Mouse (Mus musculus): ENCODE data around the gene Casr.

Casr gene

DNA sequence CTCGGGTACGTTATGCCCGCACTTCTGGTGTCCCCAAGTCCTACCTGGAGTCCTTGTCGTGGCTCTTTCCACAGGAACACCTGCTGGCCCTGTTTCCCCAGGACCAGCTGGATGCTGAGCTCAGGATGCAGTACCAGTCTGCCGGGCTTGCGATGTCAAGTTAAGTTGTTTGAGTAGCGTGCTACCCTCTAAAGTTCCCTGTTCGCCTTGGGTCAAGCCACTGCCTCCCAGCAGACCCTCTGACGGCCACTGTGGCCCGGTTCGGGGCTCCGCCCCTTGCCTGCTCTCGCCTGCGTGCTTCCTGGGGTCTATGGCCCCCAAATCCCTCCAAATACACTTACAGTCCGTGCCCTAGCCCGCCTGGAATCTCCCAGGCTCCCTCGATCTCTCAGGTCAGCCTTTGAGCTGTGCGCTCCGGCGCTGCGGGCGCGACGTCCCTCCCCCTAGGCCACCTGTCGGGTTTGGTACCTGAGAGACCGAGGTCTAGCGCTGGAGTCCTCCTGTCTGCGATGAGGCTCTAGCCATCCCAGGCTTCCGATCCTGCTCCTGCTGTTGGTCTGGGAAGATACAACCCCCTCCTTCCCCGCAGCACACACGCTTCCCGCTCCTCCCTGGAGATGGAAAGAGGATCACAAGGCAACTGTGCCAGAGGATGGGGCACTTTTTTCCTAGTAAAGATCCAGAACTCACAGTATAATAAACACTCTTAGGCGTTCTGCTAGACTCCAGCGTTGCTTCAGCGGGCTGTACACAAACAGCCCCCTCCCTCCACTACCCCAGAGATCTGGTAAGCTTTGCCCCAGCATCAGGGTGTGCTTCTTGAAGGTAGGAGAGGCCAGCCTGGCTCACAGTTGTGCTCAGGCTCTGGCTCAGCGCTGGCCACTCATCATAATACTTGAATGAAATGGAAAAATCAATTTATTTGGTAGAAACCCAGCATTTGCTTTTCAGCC lies at the start of gene Casr:
Casr (minus strand) TSS at position 756 of the 953 bp plus-strand sequence.
- no peak for DNase-seq (ENCODE audit: extremely low spot score, low read depth, low spot score)

DNA sequence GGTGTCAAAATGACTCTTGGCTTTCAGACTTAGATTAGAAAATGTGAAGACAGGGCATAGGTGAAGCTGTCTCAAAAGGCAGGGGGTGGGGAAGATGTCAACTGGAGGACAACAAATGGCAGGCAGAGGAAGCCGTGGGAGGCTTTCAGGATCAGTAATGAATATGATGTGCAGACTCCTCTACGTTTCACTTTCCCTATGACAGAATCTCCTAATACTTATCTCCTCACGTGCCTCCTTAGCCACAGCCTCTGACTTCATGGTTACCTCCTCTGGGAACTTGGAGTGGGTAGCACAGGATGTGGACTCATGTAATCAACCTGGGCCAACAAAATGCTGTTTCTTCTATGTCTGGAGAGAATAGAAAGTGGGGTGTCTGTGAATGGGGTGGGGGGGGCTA lies 40.7 kb upstream of the Casr start:
- no peak for DNase-seq (ENCODE audit: extremely low spot score, low read depth, low spot score)

- no peak for DNase-seq (ENCODE audit: extremely low spot score, low read depth, low spot score)
These were observed 36.3 kb upstream of the Casr start for GRCm38 (mm10) chr16:36598265-36598664.

DNA sequence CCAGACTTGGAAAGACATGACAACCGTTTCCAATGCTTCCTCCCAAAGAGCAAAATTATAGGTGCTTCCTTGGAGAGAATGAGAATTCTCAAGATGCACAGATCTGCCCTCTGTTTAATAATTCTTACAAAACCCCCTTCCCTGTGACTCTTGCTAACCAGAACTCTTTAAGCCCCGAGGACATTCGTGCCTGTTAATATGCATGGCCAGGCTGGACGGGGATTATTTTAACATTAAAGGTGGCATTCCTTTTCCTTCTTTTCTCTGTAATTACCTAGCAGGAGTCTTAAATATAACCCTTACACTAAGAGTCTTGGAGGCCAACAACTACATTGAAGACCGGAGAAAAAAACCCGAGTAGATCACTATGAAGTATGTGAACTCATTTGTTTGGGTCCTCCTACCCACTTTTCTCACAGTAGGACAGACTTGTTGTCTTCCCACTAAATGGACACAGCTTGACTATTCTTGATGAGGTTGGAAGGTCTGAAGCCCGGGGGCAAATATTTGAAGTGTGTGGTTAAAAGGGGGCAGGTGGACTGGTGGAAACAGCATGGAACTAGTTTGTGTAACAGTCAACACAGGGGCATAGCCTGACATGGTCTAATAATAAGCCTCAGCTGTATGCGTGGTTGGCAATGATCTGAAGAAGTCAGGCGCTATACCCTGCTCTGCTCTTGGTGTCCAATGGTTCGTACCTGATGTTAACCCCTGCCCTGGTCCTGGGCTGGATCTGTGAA lies 34.9 kb upstream of the Casr start:
- DNase-seq (ENCODE audit: extremely low spot score, low read depth, low spot score): no peak

GRCm38 (mm10) chr16:36589898-36590297 lies 28.0 kb upstream of the Casr start:
- no peak for DNase-seq (ENCODE audit: extremely low spot score, low read depth, low spot score)

GRCm38 (mm10) chr16:36587971-36588370 lies 26.0 kb upstream of the Casr start:
- DNase-seq (ENCODE audit: extremely low spot score, low read depth, low spot score): no peak

- no peak for DNase-seq (ENCODE audit: extremely low spot score, low read depth, low spot score)
These were observed 20.1 kb upstream of the Casr start for GRCm38 (mm10) chr16:36582073-36582472.

DNA sequence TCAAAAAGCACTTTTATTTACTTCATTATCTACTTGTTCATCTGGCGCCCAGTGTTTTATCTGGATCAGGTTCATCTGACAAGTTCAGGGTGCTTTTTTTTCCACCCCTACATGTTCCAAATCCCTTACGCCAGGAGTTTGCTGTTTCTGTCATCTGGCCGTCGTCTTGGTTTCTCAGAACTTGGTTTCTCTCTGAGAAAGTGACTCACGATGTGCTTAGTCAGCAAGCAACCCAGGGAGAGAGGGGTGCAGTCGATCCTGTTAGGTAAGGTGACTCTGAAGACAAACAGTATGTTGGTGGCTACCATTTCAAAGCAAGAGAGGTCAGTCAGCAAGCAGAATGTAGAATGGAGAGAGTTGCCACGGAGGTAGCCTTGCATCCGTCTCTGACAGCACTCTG lies 10.0 kb upstream of the Casr start:
- no peak for DNase-seq (ENCODE audit: extremely low spot score, low read depth, low spot score)

DNA sequence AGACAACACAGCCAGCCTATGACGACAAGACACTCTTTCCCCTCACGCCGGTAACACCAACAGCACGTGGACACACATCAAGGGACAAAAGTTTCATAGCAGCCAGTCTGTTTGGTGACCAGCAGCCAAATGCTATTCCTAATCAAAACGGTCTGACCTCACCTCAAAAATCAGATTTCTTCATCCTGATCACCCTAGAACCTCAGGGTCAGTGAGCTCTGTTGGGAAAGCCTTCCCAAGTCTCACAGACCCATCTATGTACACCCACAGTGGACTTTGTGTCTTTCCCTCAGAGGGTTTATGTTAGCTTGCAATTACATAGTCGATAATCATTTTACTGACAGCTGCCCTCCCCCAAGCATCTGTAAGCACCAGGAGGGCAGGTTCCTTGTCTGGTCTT lies 2.4 kb downstream of the Casr start:
- DNase-seq (ENCODE audit: extremely low spot score, low read depth, low spot score): no peak

DNA sequence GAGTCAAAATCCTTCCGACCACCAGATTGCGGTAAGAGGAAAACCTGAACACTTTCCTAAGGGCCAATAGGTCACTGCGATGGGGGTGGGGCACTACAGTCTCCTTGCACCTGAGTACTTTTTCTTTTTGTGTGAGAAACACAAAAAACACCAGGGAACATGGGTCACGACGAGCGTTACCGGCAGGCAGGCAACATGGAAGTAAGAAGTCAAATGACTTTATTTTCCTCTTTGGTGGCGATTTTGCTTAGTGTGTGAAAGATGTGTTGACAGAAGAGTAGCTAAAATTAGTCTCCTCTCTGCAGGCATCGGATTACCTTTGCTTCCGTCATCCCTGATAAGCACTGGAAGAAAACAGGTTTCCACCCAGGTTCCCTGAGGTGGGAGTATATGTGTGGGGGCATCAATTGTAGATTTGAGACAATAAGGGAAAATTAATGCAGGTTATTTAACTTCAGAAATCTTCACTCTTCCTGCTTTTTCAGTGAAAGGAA lies 6.2 kb downstream of the Casr start:
- no peak for DNase-seq (ENCODE audit: extremely low spot score, low read depth, low spot score)

DNA sequence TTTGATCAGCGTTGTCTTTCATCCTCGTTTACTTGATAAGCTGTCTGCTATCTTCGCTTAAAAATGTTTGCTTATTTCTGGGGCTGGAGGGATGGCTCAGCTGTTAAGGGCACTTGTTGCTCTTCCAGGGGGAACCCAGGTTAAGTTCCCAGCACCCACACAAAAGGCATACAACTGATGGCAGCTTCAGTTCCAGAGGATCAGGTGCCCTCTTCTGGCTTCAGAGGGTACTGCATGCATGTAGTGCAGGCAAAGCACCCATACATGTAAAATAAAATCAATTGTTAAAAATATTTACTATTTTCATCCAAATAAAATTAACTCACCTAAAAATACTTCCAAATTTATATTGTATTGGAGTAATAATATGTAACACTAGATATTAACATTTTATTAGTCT lies 8.3 kb downstream of the Casr start:
- DNase-seq (ENCODE audit: extremely low spot score, low read depth, low spot score): no peak

DNA sequence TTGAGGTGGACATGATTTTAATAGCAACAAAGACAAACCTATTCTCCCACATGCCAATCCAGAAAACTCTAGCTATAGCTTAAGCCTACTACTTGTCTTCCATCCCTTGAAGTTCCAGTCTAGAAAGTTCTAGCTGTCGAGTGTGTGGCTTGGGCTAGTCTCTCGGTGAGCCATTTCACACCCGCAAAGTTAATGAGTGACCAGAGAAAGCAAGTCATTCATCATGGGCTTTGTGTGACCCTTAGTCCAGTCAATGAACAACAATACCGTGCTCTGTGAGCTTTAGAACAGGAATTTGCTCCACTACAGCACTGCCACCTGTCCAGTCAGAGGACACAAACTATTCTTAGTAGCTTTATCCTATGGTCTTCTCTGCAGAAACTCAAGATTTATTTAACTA lies 16.6 kb downstream of the Casr start:
- DNase-seq (ENCODE audit: extremely low spot score, low read depth, low spot score): no peak

DNA sequence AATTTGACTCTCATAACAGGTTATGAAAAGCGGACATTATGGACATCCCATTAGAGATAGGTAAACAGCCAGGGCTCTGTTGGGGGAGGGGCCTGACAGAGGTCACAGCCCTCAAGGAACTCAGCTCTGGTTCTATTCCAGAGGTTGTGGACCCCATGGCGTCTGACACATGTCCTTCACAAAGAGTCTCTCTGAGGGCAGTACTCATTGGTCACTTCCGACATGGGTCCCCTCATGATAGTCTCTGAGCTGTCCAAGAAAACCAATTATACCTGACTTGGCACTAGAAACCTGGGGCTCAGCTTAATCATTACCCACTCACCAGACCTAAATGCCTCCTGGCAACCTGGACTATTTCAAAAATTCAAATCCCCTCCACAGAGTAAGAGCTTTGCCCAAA lies 18.9 kb downstream of the Casr start:
- DNase-seq (ENCODE audit: extremely low spot score, low read depth, low spot score): no peak

GRCm38 (mm10) chr16:36540834-36541233 lies 21.1 kb downstream of the Casr start:
- DNase-seq (ENCODE audit: extremely low spot score, low read depth, low spot score): no peak

DNA sequence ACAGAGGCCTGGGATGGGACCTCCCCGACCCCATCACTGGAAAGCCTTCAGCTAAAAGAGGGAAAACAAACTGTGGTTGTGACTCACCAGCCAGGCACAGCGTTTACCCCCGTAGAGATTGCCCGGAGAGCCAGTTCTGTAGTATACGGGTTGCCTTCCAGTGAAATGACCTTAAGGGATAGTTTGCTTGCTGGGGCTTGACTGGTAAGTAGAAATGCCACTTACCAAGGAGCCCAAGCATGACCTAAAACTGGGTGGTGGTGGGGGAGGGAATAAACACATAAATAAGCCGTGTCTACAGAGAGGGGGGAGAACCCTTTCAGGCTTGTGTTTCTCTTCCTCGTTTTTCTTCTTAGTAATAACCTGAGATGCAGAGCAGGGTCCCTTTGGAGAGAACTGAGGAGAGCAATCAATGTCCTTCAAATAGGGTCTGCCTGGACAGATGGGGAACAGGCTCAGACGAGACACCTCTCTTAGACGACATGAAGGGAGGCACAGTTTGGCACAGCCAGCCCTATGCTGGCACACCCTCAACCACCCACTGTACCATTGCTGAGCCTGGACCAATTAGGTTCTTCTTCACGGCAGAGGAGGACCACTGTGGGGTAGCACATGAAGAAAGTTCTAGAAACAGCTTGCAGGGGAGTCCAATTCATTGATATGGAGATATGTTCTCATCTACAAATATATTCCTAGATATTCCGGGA lies 28.8 kb downstream of the Casr start:
- no peak for DNase-seq (ENCODE audit: extremely low spot score, low read depth, low spot score)

GRCm38 (mm10) chr16:36532046-36532445 lies 29.9 kb downstream of the Casr start:
- no peak for DNase-seq (ENCODE audit: extremely low spot score, low read depth, low spot score)

GRCm38 (mm10) chr16:36531630-36532029 lies 30.3 kb downstream of the Casr start:
- DNase-seq (ENCODE audit: extremely low spot score, low read depth, low spot score): no peak

DNA sequence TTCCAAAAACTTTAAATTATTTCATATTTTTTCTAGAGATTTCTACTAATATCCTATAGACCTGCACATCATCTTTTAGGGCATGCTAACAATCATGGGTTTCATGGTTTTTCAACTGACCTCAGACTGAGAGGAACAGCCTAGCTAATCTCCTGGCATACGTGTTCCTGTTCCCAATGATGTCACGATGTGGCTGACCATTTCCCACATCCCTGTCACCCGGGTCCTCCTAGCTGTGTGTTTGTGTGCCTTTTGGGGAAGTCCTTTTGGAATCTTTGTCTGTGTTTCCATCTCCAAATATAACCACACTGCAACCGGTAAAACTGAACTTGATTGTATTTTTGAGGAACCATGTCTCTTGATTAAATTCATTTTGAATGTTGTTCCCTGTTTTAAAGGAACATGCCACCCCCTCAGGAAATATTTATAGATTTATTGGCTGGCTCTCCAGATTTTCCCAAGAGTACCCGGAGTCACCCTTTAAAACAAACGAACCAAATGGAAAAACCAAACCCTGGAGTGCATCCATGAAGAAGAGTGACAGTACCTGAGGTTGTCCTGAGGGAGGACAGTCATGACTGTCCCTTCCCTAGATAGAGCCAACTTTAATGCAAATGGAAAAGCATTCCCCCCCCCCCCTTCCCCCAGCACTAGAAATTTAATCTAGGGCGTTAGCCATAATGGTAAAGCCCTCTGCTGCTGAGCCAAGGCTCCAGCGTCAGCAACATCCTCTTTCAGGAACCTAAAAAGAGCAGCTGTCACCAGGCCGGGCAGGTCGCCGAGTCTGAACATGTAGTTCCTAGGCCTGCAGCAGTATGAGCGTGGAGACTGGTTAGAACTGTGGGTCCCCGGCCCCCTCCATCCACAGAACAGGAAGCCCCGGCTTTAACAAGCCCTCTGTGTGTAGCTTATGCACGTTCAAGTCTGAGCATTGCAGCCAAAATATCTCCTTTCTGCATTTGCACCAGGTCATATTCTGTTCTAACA lies 31.1 kb downstream of the Casr start:
- no peak for DNase-seq (ENCODE audit: extremely low spot score, low read depth, low spot score)

- no peak for DNase-seq (ENCODE audit: extremely low spot score, low read depth, low spot score)
These were observed 33.1 kb downstream of the Casr start for GRCm38 (mm10) chr16:36528822-36529221.

GRCm38 (mm10) chr16:36526596-36527282 lies 35.2 kb downstream of the Casr start:
- no peak for DNase-seq (ENCODE audit: extremely low spot score, low read depth, low spot score)

Measured in hindlimb bud, embryonic 11.5 days (tissue).